Mouse (Mus musculus): ENCODE results near the gene Cul7. TPM values are rescaled to one million over a fixed set of nuclear protein-coding genes. Genes with fewer than 3 reads are reported as not detected.

Cul7 gene
- polyA plus RNA-seq, 1 experiment from 2014 or later = 34.9 TPM

DNA sequence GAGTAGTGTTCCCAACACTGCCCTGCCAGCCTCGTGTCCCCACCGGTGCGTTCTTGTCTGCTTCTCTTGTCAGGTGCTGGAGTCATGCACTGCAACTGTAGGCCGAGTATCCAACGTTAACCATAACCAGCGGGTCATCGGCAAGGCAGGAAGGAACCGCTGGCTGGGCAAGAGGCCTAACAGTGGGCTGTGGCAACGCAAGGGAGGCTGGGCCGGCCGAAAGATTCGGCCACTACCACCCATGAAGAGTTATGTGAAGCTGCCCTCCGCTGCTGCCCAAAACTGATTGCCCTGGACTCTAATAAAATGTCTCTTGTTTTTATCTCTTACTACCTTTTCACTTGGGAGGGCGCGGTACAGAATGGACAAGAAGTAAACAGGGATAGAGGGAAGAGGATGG is 326 bp upstream of the Cul7 start:
- 39% methylated on average over 15 of the region's 15 CpGs for WGBS

GRCm38 (mm10) chr17:46651292-46651691 is 1.2 kb downstream of the Cul7 start:
- H3K9me3 ChIP-seq (ENCODE audit: control insufficient read depth, low read length) = no peaks in the 10 kb centered on the region
- H3K27me3 ChIP-seq (ENCODE audit: control insufficient read depth, insufficient read depth, low read length) = no peaks in the 10 kb centered on the region
- H3K36me3 ChIP-seq (ENCODE audit: control insufficient read depth, insufficient read depth, low read length) = peaks cover 15% of the 10 kb centered on the region; the same call in 1 of the 2 replicates
- peak overlapping the region; percentile 86 for H3K4me2 ChIP-seq (ENCODE audit: low read depth, low read length, severe bottlenecking)
- no peak overlapping the region for H3K27ac ChIP-seq (ENCODE audit: low read depth, low read length)
- peak overlapping the region; percentile 68 for H3K4me3 ChIP-seq (ENCODE audit: low read depth, low read length)
- 79% methylated on average over 17 of the region's 17 CpGs for WGBS
- ATAC-seq (replicated peaks; ENCODE audit: low FRiP score) (no peak), DNase-seq (ENCODE audit: low spot score) (no peak)
- peaks cover 20% of the 10 kb centered on the region for H3K4me1 ChIP-seq (replicated peaks; ENCODE audit: control insufficient read depth, insufficient read depth, low read length)
- peak overlapping the region; percentile 92 for H3K9ac ChIP-seq (ENCODE audit: low read length)

More for the DNA sequence above, 326 bp upstream of the Cul7 start:
- peaks cover 25% of the 10 kb centered on the region for H3K4me1 ChIP-seq (replicated peaks; ENCODE audit: control insufficient read depth, insufficient read depth, low read length)
- no peak for DNase-seq (ENCODE audit: low spot score)
- H3K27ac ChIP-seq (ENCODE audit: low read depth, low read length) = peak overlapping the region; percentile 84
- peak overlapping the region; percentile 92 for H3K9ac ChIP-seq (ENCODE audit: low read length)
- peak overlapping the region; percentile 68 for H3K4me3 ChIP-seq (ENCODE audit: low read depth, low read length)
- H3K27me3 ChIP-seq (ENCODE audit: control insufficient read depth, insufficient read depth, low read length) = no peaks in the 10 kb centered on the region
- no peak for ATAC-seq (replicated peaks; ENCODE audit: low FRiP score)
- H3K36me3 ChIP-seq (ENCODE audit: control insufficient read depth, insufficient read depth, low read length) = peaks cover 10% of the 10 kb centered on the region; the same call in 1 of the 2 replicates
- H3K9me3 ChIP-seq (ENCODE audit: control insufficient read depth, low read length) = no peaks in the 10 kb centered on the region
- H3K4me2 ChIP-seq (ENCODE audit: low read depth, low read length, severe bottlenecking) = peak overlapping the region; percentile 86

- H3K27me3 ChIP-seq (ENCODE audit: control insufficient read depth, insufficient read depth, low read length) = no peaks in the 10 kb centered on the region
- ATAC-seq (replicated peaks; ENCODE audit: low FRiP score) = no peak
- no peak for DNase-seq (ENCODE audit: low spot score)
- H3K4me2 ChIP-seq (ENCODE audit: low read depth, low read length, severe bottlenecking) = peak overlapping the region; percentile 86
- H3K9ac ChIP-seq (ENCODE audit: low read length) = peak overlapping the region; percentile 10
- no peak overlapping the region for H3K27ac ChIP-seq (ENCODE audit: low read depth, low read length)
- H3K4me1 ChIP-seq (replicated peaks; ENCODE audit: control insufficient read depth, insufficient read depth, low read length) = peaks cover 17% of the 10 kb centered on the region
- H3K4me3 ChIP-seq (ENCODE audit: low read depth, low read length) = peak overlapping the region; percentile 6; the same call in 1 of the 2 replicates
- H3K36me3 ChIP-seq (ENCODE audit: control insufficient read depth, insufficient read depth, low read length) = peaks cover 15% of the 10 kb centered on the region; the same call in 1 of the 2 replicates
- H3K9me3 ChIP-seq (ENCODE audit: control insufficient read depth, low read length) = no peaks in the 10 kb centered on the region
- WGBS = 78% methylated on average over 20 of the region's 20 CpGs
These were observed 1.8 kb downstream of the Cul7 start for GRCm38 (mm10) chr17:46651755-46652547.

- peaks cover 26% of the 10 kb centered on the region for H3K36me3 ChIP-seq (ENCODE audit: control insufficient read depth, insufficient read depth, low read length)
- no peak overlapping the region for H3K27ac ChIP-seq (ENCODE audit: low read depth, low read length)
- DNase-seq (ENCODE audit: low spot score) (no peak), ATAC-seq (replicated peaks; ENCODE audit: low FRiP score) (no peak)
- no peak overlapping the region for H3K4me3 ChIP-seq (ENCODE audit: low read depth, low read length)
- no peaks in the 10 kb centered on the region for H3K9me3 ChIP-seq (ENCODE audit: control insufficient read depth, low read length)
- H3K27me3 ChIP-seq (ENCODE audit: control insufficient read depth, insufficient read depth, low read length) = no peaks in the 10 kb centered on the region
- no peak overlapping the region for H3K9ac ChIP-seq (ENCODE audit: low read length)
- no peak overlapping the region for H3K4me2 ChIP-seq (ENCODE audit: low read depth, low read length, severe bottlenecking)
- 92% methylated on average over 6 of the region's 6 CpGs for WGBS
- peaks cover 9% of the 10 kb centered on the region for H3K4me1 ChIP-seq (replicated peaks; ENCODE audit: control insufficient read depth, insufficient read depth, low read length)
These were observed 5.9 kb downstream of the Cul7 start for GRCm38 (mm10) chr17:46656054-46656453.

DNA sequence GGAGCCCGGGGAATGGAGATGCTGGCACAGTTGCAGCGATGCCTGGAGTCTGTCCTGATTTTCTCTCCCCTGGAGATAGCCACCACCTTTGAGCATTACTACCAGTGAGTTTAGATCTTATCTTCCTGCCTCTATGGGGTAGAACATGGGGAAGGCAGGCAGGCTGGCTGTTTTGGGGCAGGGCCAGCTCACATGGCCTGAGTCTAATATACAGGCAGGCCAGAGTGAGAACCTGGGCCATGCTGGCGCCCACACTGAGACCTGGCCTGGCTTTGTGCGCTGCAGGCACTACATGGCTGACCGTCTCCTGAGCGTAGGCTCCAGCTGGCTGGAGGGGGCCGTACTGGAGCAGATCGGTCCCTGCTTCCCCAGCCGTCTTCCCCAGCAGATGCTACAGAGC is 11.2 kb downstream of the Cul7 start:
- H3K27ac ChIP-seq (ENCODE audit: low read depth, low read length) = no peak overlapping the region
- no peak overlapping the region for H3K4me3 ChIP-seq (ENCODE audit: low read depth, low read length)
- no peaks in the 10 kb centered on the region for H3K4me1 ChIP-seq (replicated peaks; ENCODE audit: control insufficient read depth, insufficient read depth, low read length)
- no peak overlapping the region for H3K9ac ChIP-seq (ENCODE audit: low read length)
- H3K27me3 ChIP-seq (ENCODE audit: control insufficient read depth, insufficient read depth, low read length) = no peaks in the 10 kb centered on the region
- peaks cover 27% of the 10 kb centered on the region for H3K36me3 ChIP-seq (ENCODE audit: control insufficient read depth, insufficient read depth, low read length)
- DNase-seq (ENCODE audit: low spot score) (no peak), ATAC-seq (replicated peaks; ENCODE audit: low FRiP score) (no peak)
- no peak overlapping the region for H3K4me2 ChIP-seq (ENCODE audit: low read depth, low read length, severe bottlenecking)
- H3K9me3 ChIP-seq (ENCODE audit: control insufficient read depth, low read length) = no peaks in the 10 kb centered on the region
- WGBS = 96% methylated on average over 9 of the region's 9 CpGs

DNA sequence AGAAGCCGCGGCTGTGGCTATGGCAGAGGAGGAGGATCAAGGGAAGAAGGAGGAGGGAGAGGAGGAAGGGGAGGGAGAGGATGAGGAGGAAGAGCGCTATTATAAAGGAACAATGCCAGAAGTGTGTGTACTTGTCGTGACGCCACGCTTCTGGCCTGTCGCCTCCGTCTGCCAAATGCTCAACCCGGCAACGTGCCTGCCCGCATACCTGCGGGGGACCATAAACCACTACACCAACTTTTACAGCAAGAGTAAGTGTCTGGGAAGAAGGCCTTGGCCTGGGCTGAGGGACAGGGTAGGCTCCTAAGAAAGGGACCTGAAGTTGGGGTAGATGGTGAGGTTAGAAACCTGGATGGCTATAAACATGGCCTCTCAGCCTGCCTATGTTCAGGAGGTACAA is 11.8 kb downstream of the Cul7 start:
- peaks cover 29% of the 10 kb centered on the region for H3K36me3 ChIP-seq (ENCODE audit: control insufficient read depth, insufficient read depth, low read length)
- DNase-seq (ENCODE audit: low spot score) = no peak

DNA sequence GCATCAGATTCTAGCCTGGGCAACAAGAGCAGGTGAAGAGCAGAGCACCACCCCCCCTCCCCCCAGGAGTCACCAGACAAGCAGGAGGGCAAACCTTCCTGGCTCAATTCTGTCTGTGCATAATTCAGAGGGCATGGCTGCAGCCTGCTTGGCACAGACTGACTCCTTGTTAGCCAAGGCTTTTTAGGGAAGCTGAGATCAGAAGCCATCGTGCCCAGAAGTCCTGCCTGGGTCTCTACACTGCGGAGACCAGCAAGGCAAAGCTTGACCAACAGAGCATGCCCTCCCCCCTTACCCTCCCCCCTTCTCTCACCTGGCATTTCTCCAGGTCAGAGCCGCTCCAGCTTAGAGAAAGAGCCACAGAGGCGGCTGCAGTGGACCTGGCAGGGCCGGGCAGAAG is 12.6 kb downstream of the Cul7 start:
- peaks cover 25% of the 10 kb centered on the region for H3K36me3 ChIP-seq (ENCODE audit: control insufficient read depth, insufficient read depth, low read length)
- no peak for DNase-seq (ENCODE audit: low spot score)
- WGBS = 97% methylated on average over 5 of the region's 5 CpGs

More for the DNA sequence above, 11.8 kb downstream of the Cul7 start:
- Histone ChIP-seq H3K9me3 (ENCODE audit: control insufficient read depth, low read length) (no peaks in the 10 kb centered on the region), H3K27me3 (ENCODE audit: control insufficient read depth, insufficient read depth, low read length) (no peaks in the 10 kb centered on the region), H3K27ac (ENCODE audit: low read depth, low read length) (no peak overlapping the region), H3K4me2 (ENCODE audit: low read depth, low read length, severe bottlenecking) (no peak overlapping the region), H3K4me1 (replicated peaks; ENCODE audit: control insufficient read depth, insufficient read depth, low read length) (no peaks in the 10 kb centered on the region), H3K4me3 (ENCODE audit: low read depth, low read length) (no peak overlapping the region), H3K9ac (ENCODE audit: low read length) (no peak overlapping the region)
- no peak for ATAC-seq (replicated peaks; ENCODE audit: low FRiP score)
- WGBS = 97% methylated on average over 12 of the region's 12 CpGs

DNA sequence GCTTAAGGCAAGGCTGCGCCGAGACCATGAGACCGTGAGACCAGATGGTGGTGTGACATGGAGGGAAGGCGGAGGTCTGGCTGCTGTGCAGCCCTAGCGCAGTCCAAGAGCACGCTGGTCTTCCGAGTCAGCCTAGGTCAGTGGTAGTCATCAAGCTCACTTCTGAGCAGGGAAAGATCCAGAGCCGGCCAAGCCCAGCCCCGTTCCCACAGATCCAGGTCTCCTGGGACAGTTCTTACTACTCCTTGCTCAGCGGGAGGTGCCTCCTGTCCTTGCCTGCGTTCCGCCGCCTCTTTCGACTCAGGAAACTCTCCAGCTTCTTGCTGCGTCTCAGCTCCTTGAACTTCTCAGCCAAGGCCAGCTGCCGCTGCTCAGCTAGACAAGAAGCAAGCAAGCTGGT is 17.6 kb downstream of the Cul7 start:
- no peak for ATAC-seq (replicated peaks; ENCODE audit: low FRiP score)
- Histone ChIP-seq H3K4me2 (ENCODE audit: low read depth, low read length, severe bottlenecking) (no peak overlapping the region), H3K9me3 (ENCODE audit: control insufficient read depth, low read length) (no peaks in the 10 kb centered on the region), H3K9ac (ENCODE audit: low read length) (no peak overlapping the region), H3K27me3 (ENCODE audit: control insufficient read depth, insufficient read depth, low read length) (no peaks in the 10 kb centered on the region), H3K4me3 (ENCODE audit: low read depth, low read length) (no peak overlapping the region), H3K27ac (ENCODE audit: low read depth, low read length) (no peak overlapping the region), H3K4me1 (replicated peaks; ENCODE audit: control insufficient read depth, insufficient read depth, low read length) (no peaks in the 10 kb centered on the region), H3K36me3 (ENCODE audit: control insufficient read depth, insufficient read depth, low read length) (peaks cover 18% of the 10 kb centered on the region)
- DNase-seq (ENCODE audit: low spot score) = no peak
- 95% methylated on average over 16 of the region's 16 CpGs for WGBS

More for the DNA sequence above, 12.6 kb downstream of the Cul7 start:
- Histone ChIP-seq H3K4me2 (ENCODE audit: low read depth, low read length, severe bottlenecking) (no peak overlapping the region), H3K4me3 (ENCODE audit: low read depth, low read length) (no peak overlapping the region), H3K9me3 (ENCODE audit: control insufficient read depth, low read length) (no peaks in the 10 kb centered on the region), H3K4me1 (replicated peaks; ENCODE audit: control insufficient read depth, insufficient read depth, low read length) (no peaks in the 10 kb centered on the region), H3K27me3 (ENCODE audit: control insufficient read depth, insufficient read depth, low read length) (no peaks in the 10 kb centered on the region), H3K9ac (ENCODE audit: low read length) (no peak overlapping the region), H3K27ac (ENCODE audit: low read depth, low read length) (no peak overlapping the region)
- no peak for ATAC-seq (replicated peaks; ENCODE audit: low FRiP score)

- WGBS = 96% methylated on average over 10 of the region's 10 CpGs
- no peak for ATAC-seq (replicated peaks; ENCODE audit: low FRiP score)
- peaks cover 6% of the 10 kb centered on the region for H3K4me1 ChIP-seq (replicated peaks; ENCODE audit: control insufficient read depth, insufficient read depth, low read length)
These were observed 19.8 kb downstream of the Cul7 start for GRCm38 (mm10) chr17:46669911-46670310.

More at GRCm38 (mm10) chr17:46669911-46670310, 19.8 kb downstream of the Cul7 start:
- no peak for DNase-seq (ENCODE audit: low spot score)
- Histone ChIP-seq H3K9me3 (ENCODE audit: control insufficient read depth, low read length) (no peaks in the 10 kb centered on the region), H3K4me2 (ENCODE audit: low read depth, low read length, severe bottlenecking) (no peak overlapping the region), H3K27me3 (ENCODE audit: control insufficient read depth, insufficient read depth, low read length) (no peaks in the 10 kb centered on the region), H3K9ac (ENCODE audit: low read length) (no peak overlapping the region), H3K27ac (ENCODE audit: low read depth, low read length) (no peak overlapping the region), H3K4me3 (ENCODE audit: low read depth, low read length) (no peak overlapping the region), H3K36me3 (ENCODE audit: control insufficient read depth, insufficient read depth, low read length) (peaks cover 12% of the 10 kb centered on the region)
